Mouse (Mus musculus) kidney, postnatal 25 days (tissue): Measurements from ENCODE around the gene Mlycd.

Source experiments
- DNase-seq, 2 experiments: peaks; one replicate each; pipeline ENCODE4 v3.0.0; 2021; ENCODE audit warnings: mixed read lengths in 2 of 2

Gene Mlycd

DNA sequence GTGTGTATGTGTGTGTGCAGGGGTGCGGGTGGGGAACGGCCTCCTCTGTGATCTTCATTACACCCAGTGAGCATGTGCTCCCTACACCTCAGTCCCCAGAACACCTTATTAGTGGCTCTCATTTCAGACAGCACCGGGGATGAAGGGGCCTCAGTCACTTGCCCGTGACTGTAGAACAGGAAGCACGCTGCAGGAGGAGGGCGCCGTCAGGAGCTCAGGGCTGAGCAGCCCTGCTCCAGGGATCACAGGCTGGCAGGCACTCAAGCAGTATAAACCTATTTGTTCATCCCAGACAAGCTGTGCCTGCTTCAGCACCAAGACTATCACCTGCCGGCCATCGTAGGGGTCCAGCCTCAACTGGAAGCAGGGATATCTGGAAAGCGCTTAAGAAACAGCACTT lies 9.2 kb downstream of the Mlycd start:
- no peak for DNase-seq

DNA sequence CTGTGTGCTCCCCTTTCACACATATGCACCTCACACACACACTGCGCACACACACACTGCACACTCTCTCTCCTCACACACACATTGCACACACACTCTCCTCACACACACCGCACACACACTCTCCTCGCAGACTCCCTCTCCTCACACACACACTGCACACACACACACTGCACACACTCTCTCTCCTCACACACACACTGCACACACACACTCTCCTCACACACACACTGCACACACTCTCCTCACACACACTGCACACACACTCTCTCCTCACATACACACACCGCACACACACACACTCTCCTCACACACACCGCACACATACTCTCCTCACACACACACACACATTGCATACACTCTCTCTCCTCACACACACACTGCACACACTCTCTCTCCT lies 10.0 kb downstream of the Mlycd start:
- DNase-seq: no peak

DNA sequence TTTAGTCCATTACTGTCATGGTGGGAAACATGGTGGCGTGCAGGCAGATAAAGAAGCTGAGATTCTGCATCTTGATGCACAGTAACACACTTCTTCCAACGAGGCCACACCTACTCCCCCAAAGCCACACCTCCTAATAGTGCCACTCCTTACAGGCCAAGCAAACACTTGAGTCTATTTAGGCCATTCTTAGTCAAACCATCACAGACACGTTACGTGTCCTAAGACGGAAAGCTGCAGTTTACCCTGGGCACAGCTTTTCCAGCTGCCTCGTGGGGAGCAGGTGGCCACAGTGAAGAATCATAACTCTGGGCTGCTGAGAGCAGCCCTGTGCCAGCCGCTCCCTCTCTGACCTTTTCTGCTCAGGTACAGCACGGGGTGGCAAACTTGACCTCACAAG lies 13.6 kb downstream of the Mlycd start:
- DNase-seq: no peak

DNA sequence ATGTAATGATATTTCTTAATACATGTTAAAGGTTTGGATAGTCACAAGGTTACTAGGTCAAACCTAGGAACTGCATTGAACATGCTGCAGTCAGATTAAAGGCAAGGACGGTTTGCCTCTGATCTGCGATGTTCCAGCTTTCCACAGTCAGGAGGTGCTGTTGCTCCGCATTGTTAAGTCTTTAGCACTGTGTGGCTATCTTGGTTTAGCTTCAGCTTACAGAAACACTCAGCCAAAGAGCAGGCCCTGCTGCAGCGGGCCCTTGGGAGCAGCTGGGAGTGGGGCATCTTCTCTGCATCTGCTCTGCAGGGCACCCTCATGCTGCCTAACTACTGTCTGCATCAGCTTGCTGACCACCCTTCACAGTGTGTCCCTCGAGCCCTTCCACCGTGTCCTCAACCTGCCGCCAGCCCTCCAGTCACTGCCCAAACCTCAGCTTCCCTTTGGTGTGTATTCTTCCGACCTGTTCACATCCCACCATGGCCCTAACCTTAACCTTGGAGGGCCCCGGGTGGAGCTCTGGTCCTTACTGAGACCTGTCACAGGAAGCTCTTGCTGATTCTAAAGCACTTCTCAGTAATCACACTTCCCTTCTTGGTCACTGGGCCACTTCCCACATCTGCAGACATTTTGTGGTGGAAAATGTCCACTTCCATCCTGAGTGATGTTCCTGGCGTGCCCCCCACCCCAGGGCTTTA lies 17.5 kb downstream of the Mlycd start:
- peak in 1 of 2 experiments; percentile 30 for DNase-seq

DNA sequence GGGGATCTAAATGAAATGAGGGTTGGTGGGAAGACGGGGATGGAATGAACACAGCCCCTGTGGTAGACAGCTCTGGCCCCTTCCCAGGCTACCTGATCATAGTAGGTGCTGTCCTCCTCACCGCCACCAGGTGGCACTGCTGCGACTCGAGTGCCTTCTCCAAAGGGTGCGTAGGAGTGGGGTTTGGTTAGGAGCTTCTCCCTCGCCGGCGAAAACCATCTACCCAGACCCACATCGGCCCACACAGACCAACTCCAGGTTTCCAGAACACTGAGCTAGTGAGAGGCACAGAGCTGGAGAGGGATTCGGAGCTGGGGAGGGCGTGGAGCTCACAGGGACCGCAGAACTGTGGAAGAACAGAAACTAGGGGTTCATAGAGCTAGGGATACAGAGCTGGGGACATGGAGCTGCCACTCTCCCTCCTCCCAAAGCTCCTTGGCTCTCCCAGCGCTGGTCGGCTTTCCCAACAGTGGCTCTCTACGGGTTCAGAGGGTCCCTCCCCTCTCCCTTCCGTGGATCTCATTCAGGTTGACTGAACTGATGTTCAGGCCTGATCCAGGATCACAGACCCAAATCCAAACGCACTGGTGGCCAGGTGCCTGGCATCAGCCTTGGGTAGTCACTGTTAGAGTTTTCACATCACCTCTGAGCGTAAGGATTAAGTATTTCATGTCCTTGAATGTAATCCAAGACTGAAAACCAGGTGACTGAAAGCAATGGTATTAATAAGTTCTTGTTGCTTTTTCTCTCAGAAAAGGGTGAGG lies 18.2 kb downstream of the Mlycd start:
- peak; percentile 77 to 87 for DNase-seq

DNA sequence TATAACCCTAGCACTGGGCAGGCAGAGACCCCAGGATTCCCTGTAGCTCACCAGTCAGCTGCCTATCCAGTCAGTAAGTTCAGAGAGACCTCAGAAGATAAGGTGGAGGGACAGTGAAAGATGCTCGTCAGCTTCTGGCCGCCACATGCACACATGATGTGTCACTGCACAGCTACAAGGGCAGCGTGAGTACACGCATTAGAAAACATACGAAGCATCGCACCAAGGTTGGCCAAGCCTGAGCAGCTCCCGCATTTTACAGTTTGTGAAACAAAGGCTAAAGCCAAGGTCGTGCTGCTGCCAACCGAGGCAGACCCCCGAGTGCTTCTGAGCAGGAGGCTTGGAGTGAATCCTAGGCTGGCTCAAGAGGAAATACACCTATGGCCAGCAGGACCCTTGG lies 18.9 kb downstream of the Mlycd start:
- DNase-seq: no peak

DNA sequence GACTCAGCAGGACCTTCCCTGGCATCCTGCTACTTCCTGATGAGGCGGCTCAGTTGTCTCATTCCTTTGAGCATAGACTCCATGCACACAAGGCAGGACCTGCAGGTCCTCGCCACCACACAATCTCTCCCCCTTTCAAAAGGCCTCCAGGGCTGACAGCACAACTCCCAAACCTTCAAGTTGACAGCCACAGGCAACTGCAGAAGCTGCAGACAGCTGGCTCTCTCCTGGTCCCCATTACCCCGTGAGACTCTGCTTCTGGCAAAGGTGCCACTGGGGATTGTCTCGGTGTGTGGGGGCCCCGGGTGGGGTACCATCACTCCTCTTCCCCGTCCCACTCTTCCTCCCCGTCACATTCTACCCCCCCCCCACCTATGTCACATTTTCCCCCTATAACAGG lies 25.6 kb downstream of the Mlycd start:
- DNase-seq: no peak

DNA sequence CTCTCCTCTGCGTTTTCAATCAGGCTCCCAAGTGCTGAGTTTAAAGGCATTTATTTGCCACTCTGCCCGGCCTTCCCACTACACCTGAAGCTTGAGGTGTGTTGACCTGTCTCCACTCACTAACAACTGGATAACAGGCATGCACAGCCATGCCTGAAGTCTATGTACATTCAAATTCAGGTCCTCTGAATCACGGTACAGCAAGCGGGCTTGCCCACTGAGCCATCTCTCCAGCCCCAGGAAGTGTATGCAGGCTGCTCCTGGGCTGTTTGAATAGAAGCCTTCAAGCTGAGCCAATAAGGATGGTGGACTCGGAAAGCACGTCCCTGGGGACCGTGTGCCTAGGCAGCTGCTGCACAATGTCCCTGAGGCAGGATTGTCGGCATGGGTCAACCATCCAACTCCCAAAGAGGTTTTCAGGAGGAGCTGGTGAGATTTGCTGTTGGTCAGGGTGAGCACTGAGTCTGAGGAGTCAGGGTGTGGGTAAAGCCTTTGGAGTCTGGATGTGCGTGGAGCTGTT lies 27.0 kb downstream of the Mlycd start:
- DNase-seq: no peak

DNA sequence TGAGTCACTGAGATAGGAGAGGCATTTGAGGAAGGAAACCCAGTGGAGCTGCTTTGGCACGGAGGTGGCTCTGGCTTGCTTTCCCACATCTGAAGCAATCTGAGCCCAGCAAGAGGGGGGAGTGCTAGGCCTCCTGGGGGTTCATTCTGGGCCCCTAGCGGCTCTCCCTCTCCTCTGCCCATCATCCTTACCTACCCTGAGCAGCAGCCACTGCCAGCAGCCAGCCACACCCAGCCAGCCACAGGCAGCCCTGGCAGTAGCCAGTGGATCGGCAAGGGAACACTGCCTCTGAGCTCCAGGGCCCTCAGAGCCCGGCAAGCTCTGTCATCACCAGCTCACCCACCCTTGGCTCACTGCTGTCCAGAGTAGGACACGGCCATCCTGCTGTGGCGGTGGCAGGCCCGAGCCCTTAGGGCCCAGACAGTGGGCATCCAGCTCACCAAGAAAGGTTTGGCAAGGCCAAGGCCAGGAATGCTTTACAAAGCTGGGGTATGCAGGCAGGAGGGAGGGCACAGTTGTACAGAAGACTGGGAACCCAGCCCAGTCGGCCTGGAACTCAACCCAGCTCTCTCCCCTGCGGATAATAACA lies 27.5 kb downstream of the Mlycd start:
- DNase-seq: peak; percentile 39 to 64

DNA sequence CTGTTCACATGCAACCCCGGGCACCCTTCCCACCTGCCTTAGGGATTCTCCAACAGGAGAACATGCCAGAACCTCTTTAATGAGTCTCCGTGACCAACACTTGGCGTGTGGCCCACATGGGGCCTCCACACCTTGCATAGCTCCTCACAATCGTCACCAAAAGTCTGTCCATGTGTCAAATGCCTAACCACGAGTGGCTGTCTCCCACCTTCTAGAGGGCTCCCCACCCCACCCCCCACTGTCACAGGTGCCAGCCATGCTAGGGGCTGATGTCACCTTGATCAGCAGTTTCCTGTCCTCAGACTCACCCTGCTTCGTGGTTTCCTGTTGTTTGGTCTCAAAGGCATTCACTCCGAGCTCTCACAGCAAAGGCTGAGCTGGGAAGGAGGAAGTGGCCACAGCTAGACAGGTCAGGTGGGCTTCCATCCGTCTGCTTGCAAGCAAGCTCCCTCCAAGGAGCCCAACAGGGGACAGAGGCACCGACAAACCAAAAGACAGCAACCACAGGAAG lies 29.0 kb downstream of the Mlycd start:
- DNase-seq: peak; percentile 77 to 86

DNA sequence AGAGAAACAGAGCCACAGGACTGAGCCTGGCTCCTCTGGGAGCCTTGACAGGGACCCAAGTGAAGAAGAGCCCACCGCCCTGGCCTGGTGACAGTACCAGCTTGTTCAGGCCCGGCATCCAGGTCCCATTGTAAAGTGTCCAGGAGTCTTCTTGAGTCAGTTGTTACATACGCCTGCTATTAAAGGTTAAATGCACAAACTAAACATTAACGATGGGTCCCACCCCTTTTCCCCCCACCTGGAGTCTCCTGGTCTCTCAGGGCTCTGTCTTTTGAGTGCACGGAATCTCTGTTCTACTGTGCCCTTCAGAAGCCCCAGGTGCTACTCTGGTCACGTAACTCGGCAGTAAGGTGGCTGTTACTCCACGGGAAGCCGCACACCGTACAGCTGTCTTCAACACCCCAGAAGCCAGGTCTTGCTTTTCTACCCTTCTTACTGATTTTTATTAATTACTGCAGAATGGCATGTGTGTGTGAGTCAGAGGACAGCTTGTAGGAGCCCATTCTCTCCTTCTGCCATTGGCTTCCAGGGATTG lies 29.6 kb downstream of the Mlycd start:
- DNase-seq: peak; percentile 46 to 59

DNA sequence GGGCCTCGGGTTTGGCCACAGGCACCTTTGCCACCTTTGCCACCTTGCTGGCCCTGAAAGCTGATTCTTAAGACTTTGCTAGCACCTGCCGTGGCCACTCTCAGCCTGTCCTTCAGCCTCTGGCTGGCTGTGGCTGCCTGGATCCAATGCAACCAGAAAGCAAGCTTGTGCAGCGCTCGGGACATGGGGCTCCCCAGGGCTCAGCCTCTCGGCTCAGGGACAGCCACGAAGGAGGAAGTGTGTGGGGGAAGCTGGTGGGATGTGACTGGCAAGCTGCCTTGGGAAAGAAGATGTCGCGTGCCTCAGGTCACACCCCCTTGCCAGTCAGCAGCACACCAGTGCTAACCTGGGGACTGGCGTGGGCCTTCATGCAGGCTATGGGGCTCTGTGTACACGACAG lies 30.1 kb downstream of the Mlycd start:
- peak; percentile 32 to 62 for DNase-seq

DNA sequence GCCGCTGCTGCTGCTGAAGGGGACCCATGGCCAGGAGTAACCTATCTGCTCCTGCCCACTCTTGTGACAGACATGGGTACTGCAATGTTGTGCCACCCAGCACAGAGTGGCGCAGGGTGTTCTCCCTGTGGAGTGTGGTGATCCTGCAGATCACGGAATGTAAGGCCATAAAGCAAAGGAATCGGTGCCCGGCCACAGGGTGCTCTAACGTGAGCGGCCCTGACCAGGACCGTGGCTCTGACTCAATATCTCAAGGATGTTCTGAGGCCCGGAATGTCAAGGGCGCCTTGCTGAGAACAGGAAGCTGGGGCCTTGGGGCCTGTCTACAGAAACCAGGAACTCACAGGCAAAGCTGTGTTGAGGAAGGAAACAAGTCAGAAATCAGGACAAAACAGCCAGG lies 30.9 kb downstream of the Mlycd start:
- DNase-seq: peak; percentile 63 to 85

DNA sequence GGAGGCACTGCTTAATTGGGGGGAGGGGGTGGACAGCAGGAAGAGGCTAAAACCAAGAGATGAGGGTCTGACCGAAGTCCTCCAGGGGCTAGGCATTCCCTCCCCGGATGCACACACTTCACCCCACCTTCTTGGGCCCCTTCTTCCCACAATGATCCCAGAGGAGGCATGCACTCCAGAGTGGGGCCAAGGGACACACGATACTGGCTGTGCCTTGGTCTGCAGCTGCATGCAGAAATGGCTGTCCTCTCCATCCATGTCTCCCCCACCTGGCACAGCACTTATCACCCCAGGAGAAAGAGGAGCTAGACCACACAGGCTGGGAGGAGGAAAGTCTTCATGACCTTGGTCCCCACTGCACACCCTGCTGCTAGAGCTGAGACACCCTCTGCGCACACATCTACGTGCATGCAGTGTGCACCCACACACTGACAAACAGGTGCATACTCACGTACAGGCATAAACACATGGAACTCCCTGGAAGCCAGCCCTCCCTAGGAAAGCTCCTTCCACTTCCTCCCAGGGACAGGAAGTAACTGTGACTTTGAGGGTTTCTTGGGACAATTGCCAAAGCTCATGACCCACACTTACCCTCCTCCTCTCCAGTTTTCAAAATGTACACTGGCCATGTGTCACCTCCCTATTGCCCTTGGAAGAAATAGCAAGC lies 31.5 kb downstream of the Mlycd start:
- no peak for DNase-seq

DNA sequence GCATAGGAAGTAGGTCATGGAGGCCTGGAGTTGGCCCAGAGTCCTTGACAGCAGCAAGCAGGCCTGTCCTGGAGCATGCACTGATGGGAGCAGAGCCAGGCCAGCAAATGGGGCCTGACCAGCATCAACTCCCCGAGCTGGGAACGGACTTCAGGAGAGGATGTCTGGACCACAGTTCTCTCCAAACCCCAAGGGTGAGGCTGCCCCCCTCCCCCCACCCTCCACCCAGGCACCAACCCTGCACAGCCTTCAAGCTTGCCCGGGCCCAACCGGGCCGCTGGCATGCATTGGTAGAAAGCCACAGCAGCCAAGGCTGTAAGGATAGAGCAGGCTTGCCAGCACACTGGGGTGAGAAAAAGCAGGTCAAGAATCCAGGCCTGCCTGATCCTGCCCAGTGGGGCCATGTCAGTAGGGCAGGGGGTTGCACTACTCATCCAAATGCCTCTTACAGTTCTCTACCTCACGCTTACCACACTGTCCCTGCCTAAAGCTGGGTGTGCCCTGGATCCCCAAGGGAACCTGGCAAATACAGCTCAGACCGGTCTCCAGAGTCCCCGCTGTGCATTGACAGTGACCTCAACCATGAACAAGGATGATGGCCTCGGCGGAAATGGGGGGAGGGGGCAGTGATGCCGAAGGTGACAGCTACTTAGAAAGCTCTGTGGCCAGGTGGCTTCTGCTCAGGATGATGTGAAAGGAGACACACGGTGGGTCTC lies 33.1 kb downstream of the Mlycd start:
- peak in 1 of 2 experiments; percentile 64 for DNase-seq

DNA sequence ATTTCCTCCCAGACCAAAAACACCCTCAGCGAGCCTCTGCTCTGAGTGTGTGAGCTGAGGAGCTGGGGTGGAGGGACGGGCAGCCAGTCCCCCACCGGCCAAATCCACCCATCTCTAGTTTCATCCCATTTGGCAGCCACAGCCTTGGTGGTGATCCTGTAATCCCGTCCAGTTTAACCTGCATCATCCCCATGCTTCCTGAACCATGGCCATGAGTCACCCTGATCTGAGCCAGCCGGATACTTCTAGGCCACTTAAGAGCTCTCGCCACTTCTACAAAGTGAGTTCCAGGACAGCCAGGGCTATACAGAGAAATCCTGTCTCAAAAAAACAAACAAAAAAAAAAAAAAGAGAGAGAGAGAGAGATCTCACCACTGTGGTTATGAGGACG lies 33.7 kb downstream of the Mlycd start:
- DNase-seq: no peak

DNA sequence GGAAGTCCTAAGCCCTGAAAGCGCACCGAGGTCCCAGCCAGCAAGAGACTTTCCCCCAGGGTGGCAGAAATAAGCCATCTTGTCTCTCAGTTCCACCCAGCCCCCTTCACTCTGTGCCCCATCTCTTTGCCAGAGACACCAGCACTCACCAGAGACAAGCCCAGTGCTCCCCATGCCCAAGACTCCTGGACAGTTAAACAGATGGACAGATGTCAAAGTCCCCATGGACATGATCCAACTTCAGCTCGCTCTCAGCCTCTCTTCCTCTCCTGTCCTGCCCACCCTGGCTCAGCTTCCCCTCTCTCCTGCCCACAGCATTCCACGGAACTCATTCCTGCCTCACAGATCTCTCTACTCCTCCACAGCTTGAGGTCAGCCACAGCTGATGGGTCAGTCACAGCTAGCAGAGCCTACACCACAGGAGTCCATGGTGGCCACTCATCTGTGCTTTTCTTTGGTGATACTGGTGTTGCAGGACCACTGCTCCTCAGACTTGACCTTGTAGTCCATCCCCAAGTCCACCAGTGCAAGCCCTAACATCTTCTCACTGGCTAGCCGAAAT lies 34.2 kb downstream of the Mlycd start:
- peak; percentile 41 to 70 for DNase-seq

DNA sequence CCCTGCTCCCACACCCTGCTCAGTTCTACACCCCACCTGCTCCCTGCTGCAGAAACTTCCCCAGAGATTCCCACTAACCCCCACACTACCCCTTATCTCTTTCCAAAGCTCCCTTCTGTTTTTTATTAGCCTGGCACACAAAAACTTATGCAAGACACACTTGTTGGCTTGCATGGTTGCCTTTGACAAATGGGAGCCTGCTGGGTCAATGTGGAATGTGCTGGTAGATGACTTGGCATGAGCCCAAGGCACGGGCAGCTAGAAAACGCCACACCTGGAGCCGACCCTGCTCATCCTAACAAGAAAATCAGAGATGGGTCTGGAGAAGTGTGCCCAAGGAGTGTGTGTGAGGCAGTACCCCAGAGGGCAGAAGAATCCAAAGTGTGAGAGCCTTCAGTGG lies 34.9 kb downstream of the Mlycd start:
- peak; percentile 69 to 81 for DNase-seq

DNA sequence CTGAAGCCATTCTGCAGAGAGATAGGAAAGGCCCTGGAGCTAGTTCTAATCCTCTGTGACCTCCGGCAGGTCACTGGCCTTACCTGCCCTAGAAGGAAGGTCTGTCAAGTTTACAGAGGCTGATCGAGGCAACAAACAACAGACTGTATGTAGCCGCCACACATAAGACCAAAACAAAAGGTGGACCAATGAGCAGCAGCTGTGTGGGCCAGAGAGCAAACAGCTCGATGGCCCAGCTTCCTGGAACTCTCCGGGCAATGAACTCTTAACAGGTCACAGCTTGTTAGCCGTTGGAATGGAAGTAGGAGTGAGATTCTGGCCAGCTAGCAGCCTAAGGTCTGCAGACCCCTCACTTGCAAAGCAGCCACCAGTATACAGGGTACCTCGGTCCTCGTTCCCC lies 35.6 kb downstream of the Mlycd start:
- DNase-seq: peak in 1 of 2 experiments; percentile 73

DNA sequence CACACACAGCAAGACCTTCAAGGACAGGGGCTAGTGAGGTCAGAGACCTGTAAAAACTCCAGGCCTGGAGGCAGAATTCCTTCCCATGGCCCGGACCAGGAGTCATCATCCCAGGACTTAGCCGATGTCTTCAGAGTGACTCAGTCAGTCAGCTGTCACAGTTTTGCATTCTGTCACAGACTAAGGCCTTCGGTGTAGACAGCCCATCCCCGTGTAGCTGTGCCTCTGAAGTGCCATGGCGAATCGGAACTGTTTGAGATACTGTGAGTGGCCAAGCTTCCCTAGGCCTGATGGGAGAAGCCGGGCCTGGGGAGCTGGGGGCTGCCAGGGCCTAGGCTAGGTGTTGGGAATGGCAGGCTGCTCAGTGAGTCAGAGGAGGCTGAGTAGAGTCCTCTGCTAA lies 36.0 kb downstream of the Mlycd start:
- DNase-seq: no peak

DNA sequence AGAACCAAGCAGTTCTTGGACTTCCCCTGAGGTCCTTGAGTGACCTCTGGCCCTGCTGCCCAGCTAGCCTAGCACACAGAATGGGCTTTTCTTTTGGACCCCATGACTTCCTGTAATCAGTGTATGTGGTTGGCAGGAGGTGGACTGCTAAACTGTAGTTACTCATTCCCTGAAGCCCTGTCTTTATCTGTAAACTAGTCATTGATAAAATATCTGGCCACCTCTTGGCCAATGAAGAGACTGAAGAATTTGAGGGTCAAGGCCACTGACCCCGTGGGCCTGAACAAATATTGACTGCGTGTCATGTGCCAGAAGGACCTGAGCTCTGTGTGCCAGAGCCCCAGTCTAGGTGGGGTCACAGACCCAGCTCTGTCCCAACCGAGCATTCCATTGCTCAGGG lies 37.7 kb downstream of the Mlycd start:
- peak in 1 of 2 experiments; percentile 58 for DNase-seq
